Mouse (Mus musculus): ENCODE data around the gene Itih5. TPM values are rescaled to one million over a fixed set of nuclear protein-coding genes. Genes with fewer than 3 reads are reported as not detected.

The Itih5 gene
- polyA plus RNA-seq, 1 experiment: 2.1 TPM

DNA sequence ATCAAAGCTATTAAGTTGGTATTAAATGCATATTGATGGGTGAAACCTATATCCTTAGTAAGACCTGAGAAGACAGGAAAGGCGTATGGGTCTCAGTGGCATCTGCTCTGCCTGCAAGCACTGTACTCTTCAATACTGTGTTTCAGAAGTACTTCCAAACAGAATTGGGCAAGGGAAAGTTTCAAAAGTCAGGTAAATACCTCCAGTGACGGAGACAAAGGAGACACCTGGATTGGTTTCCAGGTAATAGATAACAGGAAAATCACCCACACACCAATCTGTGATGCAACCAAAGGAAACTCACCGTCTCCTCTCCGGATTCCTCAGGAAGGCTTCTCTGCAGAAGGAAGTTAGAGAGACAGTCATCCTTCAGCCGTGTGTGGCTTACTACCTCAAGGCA, 25.9 kb upstream of the Itih5 start:
- Histone ChIP-seq H3K4me1 (ENCODE audit: control insufficient read depth, insufficient read depth, insufficient read length) (no peaks in the 10 kb centered on the region), H3K4me3 (ENCODE audit: extremely low read depth, insufficient read depth, insufficient read length) (no peak overlapping the region), H3K27me3 (ENCODE audit: control insufficient read depth, insufficient read depth, low read length) (no peaks in the 10 kb centered on the region), H3K27ac (ENCODE audit: insufficient read depth, low read length) (no peak overlapping the region), H3K36me3 (ENCODE audit: control insufficient read depth, insufficient read depth, low read length) (no peaks in the 10 kb centered on the region)
- DNase-seq (ENCODE audit: low read depth in 1 of 2, low spot score in 2 of 2): no peak
- WGBS: 92% methylated on average over 5 of the region's 5 CpGs
- TF ChIP-seq CTCF (IDR thresholded peaks at IDR 0.05; ENCODE audit: extremely low read depth, insufficient read depth, insufficient read length, insufficient replicate concordance): no peak
- no peak for TF ChIP-seq POLR2A (IDR thresholded peaks at IDR 0.05; ENCODE audit: low read depth, low read length)

- DNase-seq (ENCODE audit: low read depth in 1 of 2, low spot score in 2 of 2): no peak
- no peaks in the 10 kb centered on the region for H3K36me3 ChIP-seq (ENCODE audit: control insufficient read depth, insufficient read depth, low read length)
- no peaks in the 10 kb centered on the region for H3K4me1 ChIP-seq (ENCODE audit: control insufficient read depth, insufficient read depth, insufficient read length)
- no peaks in the 10 kb centered on the region for H3K27me3 ChIP-seq (ENCODE audit: control insufficient read depth, insufficient read depth, low read length)
- no peak overlapping the region for H3K4me3 ChIP-seq (ENCODE audit: extremely low read depth, insufficient read depth, insufficient read length)
- H3K27ac ChIP-seq (ENCODE audit: insufficient read depth, low read length): no peak overlapping the region
- no peak for TF ChIP-seq CTCF (IDR thresholded peaks at IDR 0.05; ENCODE audit: extremely low read depth, insufficient read depth, insufficient read length, insufficient replicate concordance)
- no peak for TF ChIP-seq POLR2A (IDR thresholded peaks at IDR 0.05; ENCODE audit: low read depth, low read length)
- 90% methylated on average over 4 of the region's 4 CpGs for WGBS
These were observed 24.8 kb upstream of the Itih5 start for GRCm38 (mm10) chr2:10128571-10128970.

DNA sequence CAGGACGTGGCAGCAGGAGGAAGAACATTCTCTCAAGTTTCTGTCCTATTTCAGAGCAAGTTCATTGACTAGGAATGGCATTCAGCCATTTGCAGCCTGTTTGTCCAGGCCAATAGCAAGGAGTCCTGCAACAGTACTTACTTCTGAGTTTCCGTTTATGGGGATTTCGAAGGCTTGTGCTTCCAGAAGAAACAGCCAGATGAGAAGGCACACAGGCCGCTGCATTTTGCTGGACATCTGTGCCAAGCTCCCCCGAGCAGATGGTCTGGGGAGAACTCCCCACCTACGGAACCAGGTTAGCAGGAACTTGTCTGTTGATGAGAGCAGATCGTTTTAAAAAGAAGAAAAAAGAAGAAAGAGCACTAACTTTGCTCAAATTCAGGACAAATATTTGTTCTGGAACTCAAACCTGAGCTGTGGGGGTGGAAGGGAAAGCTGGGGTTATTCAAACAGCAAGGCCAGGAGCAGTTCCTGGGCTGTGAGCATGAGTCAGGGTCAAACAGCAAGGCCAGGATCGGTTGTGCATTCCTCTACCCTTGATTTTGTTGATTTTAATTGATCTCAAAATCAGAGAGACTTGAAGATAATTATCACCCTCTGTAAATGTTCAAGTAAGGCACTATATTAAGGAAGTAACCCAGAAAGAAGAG, 22.9 kb upstream of the Itih5 start:
- DNase-seq (ENCODE audit: low read depth in 1 of 2, low spot score in 2 of 2): no peak
- H3K27ac ChIP-seq (ENCODE audit: insufficient read depth, low read length): no peak overlapping the region
- TF ChIP-seq POLR2A (IDR thresholded peaks at IDR 0.05; ENCODE audit: low read depth, low read length): no peak
- TF ChIP-seq CTCF (IDR thresholded peaks at IDR 0.05; ENCODE audit: extremely low read depth, insufficient read depth, insufficient read length, insufficient replicate concordance): no peak

DNA sequence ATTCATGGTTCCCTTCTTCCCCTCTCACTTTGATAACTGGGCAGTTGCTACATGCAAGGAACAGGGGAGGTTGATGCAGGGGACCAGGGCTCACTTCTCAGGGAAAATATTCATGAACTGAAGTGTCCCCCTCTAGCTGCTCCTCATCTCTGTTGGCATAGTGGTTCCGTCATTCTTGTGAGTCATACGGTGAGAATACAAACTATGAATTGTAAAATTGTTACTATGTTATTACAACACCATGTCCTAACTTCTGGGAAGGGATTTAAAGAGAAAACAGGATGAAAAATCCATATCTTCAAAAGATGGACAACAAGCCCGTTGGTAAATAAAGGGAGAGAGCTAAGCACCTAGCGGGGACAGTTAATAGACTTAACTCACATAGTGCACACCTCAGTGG, 22.1 kb upstream of the Itih5 start, which contains the start of gene Itih2:
TSS of gene Itih2 (minus strand) at position 101 of the 400 bp plus-strand sequence.
- no peak within 1 kb of the TSS for H3K27ac ChIP-seq (ENCODE audit: insufficient read depth, low read length)
- no peaks in the 10 kb centered on the region for H3K27me3 ChIP-seq (ENCODE audit: control insufficient read depth, insufficient read depth, low read length)
- H3K4me1 ChIP-seq (ENCODE audit: control insufficient read depth, insufficient read depth, insufficient read length): no peaks in the 10 kb centered on the region
- no peak for TF ChIP-seq CTCF (IDR thresholded peaks at IDR 0.05; ENCODE audit: extremely low read depth, insufficient read depth, insufficient read length, insufficient replicate concordance)
- no peak for TF ChIP-seq POLR2A (IDR thresholded peaks at IDR 0.05; ENCODE audit: low read depth, low read length)
- H3K36me3 ChIP-seq (ENCODE audit: control insufficient read depth, insufficient read depth, low read length): no peaks in the 10 kb centered on the region
- WGBS: 93% methylated on average over 4 of the region's 4 CpGs
- DNase-seq (ENCODE audit: low read depth in 1 of 2, low spot score in 2 of 2): no peak
- H3K4me3 ChIP-seq (ENCODE audit: extremely low read depth, insufficient read depth, insufficient read length): no peak within 1 kb of the TSS

More for the DNA sequence above, 22.9 kb upstream of the Itih5 start:
- Histone ChIP-seq H3K4me3 (ENCODE audit: extremely low read depth, insufficient read depth, insufficient read length) (no peak overlapping the region), H3K4me1 (ENCODE audit: control insufficient read depth, insufficient read depth, insufficient read length) (no peaks in the 10 kb centered on the region), H3K27me3 (ENCODE audit: control insufficient read depth, insufficient read depth, low read length) (no peaks in the 10 kb centered on the region), H3K36me3 (ENCODE audit: control insufficient read depth, insufficient read depth, low read length) (no peaks in the 10 kb centered on the region)
- 75% methylated on average over 8 of the region's 8 CpGs for WGBS

DNA sequence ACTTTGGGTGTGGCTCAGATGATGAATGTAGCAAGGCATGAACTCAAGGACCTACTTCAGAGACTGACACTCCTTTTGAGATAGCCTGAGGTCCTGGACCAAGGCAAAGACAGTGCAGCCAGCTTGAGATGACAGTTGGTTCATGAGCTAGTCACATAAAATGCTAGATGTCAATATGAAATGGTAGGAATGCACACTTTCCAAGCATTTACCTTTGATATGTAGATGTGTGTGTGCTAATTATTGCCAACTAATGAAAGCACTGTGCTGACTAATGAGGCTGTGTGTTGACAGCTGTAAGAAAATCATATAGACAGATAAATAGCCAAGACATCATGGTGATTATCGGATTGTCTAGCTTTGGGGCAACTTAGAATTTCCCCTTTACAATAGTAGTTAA, 21.2 kb upstream of the Itih5 start:
- no peak overlapping the region for H3K4me3 ChIP-seq (ENCODE audit: extremely low read depth, insufficient read depth, insufficient read length)
- TF ChIP-seq CTCF (IDR thresholded peaks at IDR 0.05; ENCODE audit: extremely low read depth, insufficient read depth, insufficient read length, insufficient replicate concordance) (no peak), POLR2A (IDR thresholded peaks at IDR 0.05; ENCODE audit: low read depth, low read length) (no peak)
- no peak for DNase-seq (ENCODE audit: low read depth in 1 of 2, low spot score in 2 of 2)

GRCm38 (mm10) chr2:10133941-10134340, 19.4 kb upstream of the Itih5 start:
- Histone ChIP-seq H3K4me3 (ENCODE audit: extremely low read depth, insufficient read depth, insufficient read length) (no peak overlapping the region), H3K27me3 (ENCODE audit: control insufficient read depth, insufficient read depth, low read length) (no peaks in the 10 kb centered on the region), H3K4me1 (ENCODE audit: control insufficient read depth, insufficient read depth, insufficient read length) (no peaks in the 10 kb centered on the region), H3K27ac (ENCODE audit: insufficient read depth, low read length) (no peak overlapping the region), H3K36me3 (ENCODE audit: control insufficient read depth, insufficient read depth, low read length) (no peaks in the 10 kb centered on the region)
- no peak for TF ChIP-seq CTCF (IDR thresholded peaks at IDR 0.05; ENCODE audit: extremely low read depth, insufficient read depth, insufficient read length, insufficient replicate concordance)
- TF ChIP-seq POLR2A (IDR thresholded peaks at IDR 0.05; ENCODE audit: low read depth, low read length): no peak
- no peak for DNase-seq (ENCODE audit: low read depth in 1 of 2, low spot score in 2 of 2)
- 81% methylated on average over 6 of the region's 6 CpGs for WGBS

More for the DNA sequence above, 21.2 kb upstream of the Itih5 start:
- no peaks in the 10 kb centered on the region for H3K4me1 ChIP-seq (ENCODE audit: control insufficient read depth, insufficient read depth, insufficient read length)
- no peaks in the 10 kb centered on the region for H3K27me3 ChIP-seq (ENCODE audit: control insufficient read depth, insufficient read depth, low read length)
- WGBS: 100% methylated on average over 1 of the region's 1 CpGs
- no peaks in the 10 kb centered on the region for H3K36me3 ChIP-seq (ENCODE audit: control insufficient read depth, insufficient read depth, low read length)
- H3K27ac ChIP-seq (ENCODE audit: insufficient read depth, low read length): no peak overlapping the region

GRCm38 (mm10) chr2:10137320-10137719, 16.1 kb upstream of the Itih5 start:
- Histone ChIP-seq H3K27ac (ENCODE audit: insufficient read depth, low read length) (no peak overlapping the region), H3K4me3 (ENCODE audit: extremely low read depth, insufficient read depth, insufficient read length) (no peak overlapping the region), H3K4me1 (ENCODE audit: control insufficient read depth, insufficient read depth, insufficient read length) (no peaks in the 10 kb centered on the region), H3K36me3 (ENCODE audit: control insufficient read depth, insufficient read depth, low read length) (no peaks in the 10 kb centered on the region), H3K27me3 (ENCODE audit: control insufficient read depth, insufficient read depth, low read length) (no peaks in the 10 kb centered on the region)
- TF ChIP-seq CTCF (IDR thresholded peaks at IDR 0.05; ENCODE audit: extremely low read depth, insufficient read depth, insufficient read length, insufficient replicate concordance) (no peak), POLR2A (IDR thresholded peaks at IDR 0.05; ENCODE audit: low read depth, low read length) (no peak)
- DNase-seq (ENCODE audit: low read depth in 1 of 2, low spot score in 2 of 2): no peak
- WGBS: 76% methylated on average over 2 of the region's 2 CpGs
